Mouse (Mus musculus) naive thymus-derived CD4-positive, alpha-beta T cell, adult 5 months (primary cell): ENCODE results near the gene Cyp46a1. TPM values are rescaled to one million over a fixed set of nuclear protein-coding genes. Genes with fewer than 3 reads are reported as not detected.

ENCODE experiments used
- polyA plus RNA-seq: library from polyadenylated mRNA; unstranded; fragments of 100-300 nt; shearing (Covaris generic); gene quantifications from one replicate; pipeline ENCODE4 v1.2.1, GENCODE M21; 2017

Gene Cyp46a1
- polyA plus RNA-seq: not detected

GRCm38 (mm10) chr12:108333895-108334445 lies at the start of gene Cyp46a1:
Gene Cyp46a1, plus strand, starts transcription at chr12:108334381.

DNA sequence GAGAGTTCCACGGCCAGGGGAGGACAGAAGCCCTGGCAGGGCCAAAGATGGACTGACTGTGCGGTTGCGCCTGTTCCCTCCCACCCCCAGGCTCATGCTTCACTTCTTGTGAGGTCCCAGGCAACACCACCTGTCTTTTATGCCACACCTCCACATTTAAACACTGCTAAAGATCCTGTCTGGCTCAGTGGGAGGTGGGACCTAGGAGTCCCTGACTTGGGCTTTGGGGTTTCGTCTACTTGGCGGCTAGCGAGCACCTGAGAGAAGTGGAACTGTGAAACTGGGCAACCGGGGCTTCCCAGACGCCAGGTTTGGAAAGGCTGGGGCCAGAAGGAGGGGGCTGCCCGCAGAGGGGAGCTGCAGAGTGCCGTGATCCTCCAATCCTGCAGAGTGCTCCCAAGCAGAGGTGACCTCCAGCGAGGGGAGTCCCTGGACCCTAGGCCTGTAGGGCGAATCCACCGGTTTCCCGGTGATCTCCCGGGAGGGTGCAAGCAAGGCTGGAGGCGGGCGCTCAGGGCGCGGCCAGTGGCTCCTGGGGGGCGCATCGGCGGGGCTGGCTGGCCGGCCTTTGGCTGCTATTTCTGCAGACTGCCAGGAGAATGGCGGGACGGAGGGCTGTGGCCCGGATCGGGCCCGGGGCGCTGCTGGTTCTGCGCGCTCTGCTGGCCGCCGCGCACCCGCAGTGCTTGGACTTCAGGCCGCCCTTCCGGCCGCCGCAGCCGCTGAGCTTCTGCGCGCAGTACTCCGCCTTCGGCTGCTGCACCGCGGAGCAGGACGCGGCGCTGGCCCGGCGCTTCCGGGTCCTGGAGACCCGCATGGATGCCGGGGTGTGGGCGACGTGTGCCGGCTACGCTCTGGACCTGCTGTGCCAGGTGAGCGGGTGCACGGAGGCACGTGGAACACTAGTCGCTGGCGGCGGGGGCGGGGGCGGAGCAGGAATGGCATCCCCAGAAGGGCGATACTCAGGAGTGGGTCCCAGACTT lies 28.1 kb upstream of the Cyp46a1 start, which contains the start of gene Hhipl1:
Gene Hhipl1, plus strand, starts transcription at position 459 of the 983 bp plus-strand sequence.

DNA sequence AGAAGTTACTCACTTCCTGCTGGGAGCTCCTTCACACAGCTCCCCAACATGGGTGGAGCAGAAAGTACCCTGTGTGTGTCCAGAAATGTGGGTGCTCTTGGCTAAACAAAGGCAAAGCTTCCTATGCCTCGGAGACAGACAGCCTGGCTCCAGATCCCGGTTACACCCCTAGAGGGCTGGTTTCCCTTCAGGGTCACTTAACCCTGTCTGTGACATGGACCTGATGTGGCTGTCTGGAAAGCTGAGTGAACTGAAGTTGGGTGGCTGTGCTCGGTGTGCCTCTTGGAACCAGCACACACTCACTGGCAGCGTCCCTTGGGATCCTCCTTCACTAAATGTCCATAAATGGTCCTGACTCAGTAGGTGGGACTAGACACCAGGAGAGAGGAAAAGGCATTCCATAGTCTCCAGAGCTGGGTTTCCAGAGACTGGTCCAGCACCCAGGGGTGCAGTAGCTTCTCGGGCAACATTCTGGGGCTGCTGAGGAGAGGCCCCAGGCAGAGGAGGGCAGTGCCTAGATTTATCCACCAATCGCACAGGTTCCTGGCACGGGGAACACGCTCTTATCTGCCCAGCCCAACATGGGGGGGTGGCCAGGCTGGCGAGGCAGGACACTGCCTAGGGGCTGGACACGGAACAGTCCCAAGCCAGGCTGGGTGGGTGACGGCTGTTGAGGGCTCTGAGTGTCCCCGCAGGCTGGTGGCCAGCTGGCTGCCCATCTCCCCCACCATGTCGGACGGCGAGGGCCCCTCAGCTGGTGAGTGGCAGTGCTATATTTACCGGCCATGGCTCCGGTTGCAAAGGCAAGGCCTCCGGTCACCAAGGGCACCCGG lies 36.6 kb downstream of the Cyp46a1 start, which contains the start of gene Eml1:
Gene Eml1, plus strand, starts transcription at position 362 of the 833 bp plus-strand sequence.

Other genes with a start within 250 kb of the Cyp46a1 start
- gene Setd3, start 155.1 kb upstream of the Cyp46a1 start, polyA plus RNA-seq: 111 TPM
- 4.5 TPM for gene Ccnk, start 154.8 kb upstream of the Cyp46a1 start, polyA plus RNA-seq
- 0.26 TPM for gene Ccdc85c, start 59.0 kb upstream of the Cyp46a1 start, polyA plus RNA-seq
- gene Hhipl1, start 28.1 kb upstream of the Cyp46a1 start, polyA plus RNA-seq: not detected
- gene Eml1, start 36.6 kb downstream of the Cyp46a1 start, polyA plus RNA-seq: not detected
- 562 TPM for gene Evl, start 220.3 kb downstream of the Cyp46a1 start, polyA plus RNA-seq